Mouse (Mus musculus) liver (tissue): ENCODE measurements at regions not wholly inside any gene's neighbourhood (a gene's known extent, or its start where the extent isn't known, plus 50 kb on each side); places are given as distances from the start of the nearest gene placed in this dataset.

Experiments used
- DNase-seq: peaks from one replicate; pipeline ENCODE4 v3.0.0-alpha.2; 2020; ENCODE audit warnings: mixed read lengths

DNA sequence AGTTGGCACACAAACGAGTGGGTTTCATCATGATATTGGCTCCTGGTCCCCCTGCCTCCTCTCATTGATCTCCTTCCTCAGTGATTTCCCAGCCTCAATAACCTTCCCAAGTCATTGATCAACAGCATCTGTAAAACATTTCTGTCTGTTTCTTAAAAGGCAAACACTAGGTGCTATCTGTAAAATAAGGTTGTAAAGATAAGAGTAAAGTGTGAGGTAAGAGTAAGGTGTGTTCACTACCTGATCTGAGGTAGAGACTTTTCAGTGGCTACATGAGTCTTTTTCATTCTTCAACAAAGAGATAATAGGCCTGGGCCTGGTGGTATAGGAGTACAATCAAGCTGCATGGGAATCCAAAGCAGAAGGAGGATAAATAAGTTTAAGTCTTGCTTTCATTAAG is 55.7 kb downstream of the Plk2 start:
- DNase-seq: no peak

DNA sequence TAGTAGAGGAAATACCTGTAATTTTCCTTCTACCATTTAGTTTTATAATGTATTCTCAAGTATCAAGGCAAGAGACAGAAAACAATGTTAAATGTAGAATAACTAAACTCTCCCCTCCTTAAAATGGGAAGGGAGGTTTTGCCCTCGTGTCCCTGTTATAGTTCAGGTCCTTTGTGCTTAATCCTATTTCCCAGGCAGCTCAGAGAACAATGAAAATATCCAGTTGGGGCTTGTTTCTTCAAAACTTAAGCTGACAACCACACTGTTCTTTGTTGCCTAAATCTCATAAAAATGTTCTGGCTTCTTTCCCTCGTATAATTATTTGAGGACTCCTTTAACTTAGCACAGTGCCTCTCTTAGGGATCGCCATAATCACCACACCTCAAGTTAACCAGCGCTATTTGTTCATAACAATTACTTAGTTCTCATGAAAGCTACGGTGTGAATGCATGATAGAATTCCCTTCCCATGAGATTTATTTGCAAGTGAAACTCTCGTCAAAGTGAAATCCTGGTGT is 57.2 kb downstream of the Plk2 start:
- DNase-seq: no peak

DNA sequence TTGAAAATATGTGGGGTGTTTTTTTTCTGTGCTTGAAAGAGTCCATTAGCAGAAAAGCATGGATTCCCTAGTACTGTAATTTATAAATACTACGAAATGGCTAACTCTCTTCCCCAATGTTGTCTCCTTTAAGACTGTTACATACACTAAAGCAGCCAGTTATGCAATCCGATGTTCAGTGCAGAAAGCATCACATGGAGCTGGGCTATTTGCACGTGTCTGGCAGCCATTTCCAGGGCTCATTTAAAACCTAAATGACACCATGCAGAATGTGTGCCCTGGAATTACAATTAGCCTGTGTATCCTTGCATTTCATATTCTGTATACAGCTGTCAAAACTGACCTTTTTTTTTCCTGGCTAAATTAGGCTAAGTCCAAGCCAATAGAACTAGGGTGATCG is 60.2 kb downstream of the Plk2 start:
- no peak for DNase-seq

DNA sequence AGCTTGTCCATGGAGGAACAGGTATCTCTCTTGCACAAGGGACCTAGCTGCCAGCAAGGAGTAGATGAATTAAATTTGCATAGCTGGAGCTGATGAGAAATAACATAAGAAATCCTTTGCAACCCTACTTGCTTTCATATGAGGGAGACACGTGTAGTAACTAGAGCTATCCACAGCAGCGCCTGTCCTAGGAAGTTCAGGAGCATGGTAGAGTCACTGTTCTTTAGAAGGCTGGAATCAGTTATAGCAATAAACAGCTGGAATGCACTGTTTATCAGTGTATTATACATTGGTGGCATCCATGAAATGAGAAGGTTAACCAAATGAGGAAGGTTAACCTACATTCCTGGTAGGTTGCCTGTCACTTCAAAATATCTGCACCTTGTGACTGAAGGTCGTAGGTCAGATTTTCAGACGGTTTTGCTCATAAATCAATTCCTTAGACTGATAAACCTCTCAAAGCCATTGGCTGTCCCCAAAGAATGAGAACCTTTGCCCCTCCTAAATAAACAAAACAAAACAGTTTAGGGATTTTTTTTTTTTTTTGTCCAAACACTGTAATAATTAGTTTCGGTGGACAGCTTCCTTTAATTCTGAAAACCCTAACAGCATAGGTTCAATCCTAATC is 60.8 kb downstream of the Plk2 start:
- DNase-seq: no peak

DNA sequence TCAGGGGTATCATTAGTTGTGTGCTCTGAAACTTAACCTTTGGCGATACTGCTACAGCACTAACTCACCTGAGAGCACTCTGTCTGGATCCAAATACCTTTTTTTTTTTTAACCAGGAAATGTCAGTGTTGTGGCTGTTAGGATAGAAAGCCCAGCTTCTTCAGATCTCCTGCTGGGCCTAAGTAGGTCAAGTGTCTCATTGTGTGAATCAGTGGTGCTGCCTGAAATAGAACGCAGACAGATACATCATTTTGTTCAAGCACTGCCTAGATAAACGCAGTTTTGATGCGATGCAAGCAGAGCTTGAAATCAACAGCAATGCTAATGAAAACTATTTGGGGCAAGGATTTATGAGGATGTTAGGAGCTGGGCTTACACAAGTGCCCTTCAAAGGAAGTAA is 63.9 kb downstream of the Plk2 start:
- DNase-seq: no peak

DNA sequence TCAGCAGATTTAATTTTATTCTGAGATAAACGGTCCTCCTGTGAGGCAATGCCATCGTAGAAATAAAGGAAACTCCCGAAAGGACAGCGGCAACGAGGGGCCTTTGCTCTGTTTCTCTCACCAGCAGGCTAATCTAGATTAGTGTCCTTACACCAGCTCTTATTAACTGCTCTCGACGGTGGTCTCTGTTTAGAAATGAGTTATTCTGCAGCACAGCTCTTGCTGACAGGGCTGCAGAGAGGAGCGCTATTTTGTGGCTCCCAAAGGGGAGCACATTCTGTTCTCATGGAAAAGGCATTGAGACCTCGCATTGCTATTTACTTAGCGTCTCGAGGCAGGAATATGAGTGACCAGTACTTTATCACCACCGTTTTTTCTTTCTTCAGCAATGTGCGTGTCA is 66.7 kb downstream of the Plk2 start:
- no peak for DNase-seq

DNA sequence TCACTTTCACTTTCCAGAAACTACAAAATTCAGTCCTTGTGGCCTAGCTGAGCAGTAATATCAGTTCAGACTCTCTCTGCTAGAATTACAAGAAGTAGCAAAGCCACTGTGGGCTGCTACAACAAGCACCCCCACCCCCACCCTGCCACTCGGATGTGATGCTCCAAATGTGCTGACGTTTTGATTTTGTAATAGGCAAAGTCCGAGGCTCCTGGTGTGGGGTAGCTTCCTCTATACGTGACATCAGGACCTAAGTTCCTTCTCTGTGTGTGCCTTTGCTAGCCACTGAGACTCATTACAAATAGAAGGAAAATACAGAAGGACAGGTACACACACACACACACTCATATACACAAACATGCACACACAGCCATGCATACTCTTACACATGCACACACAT is 76.7 kb downstream of the Plk2 start:
- no peak for DNase-seq

- DNase-seq: no peak
Measured at GRCm38 (mm10) chr13:110477709-110478108, 82.9 kb downstream of the Plk2 start.

DNA sequence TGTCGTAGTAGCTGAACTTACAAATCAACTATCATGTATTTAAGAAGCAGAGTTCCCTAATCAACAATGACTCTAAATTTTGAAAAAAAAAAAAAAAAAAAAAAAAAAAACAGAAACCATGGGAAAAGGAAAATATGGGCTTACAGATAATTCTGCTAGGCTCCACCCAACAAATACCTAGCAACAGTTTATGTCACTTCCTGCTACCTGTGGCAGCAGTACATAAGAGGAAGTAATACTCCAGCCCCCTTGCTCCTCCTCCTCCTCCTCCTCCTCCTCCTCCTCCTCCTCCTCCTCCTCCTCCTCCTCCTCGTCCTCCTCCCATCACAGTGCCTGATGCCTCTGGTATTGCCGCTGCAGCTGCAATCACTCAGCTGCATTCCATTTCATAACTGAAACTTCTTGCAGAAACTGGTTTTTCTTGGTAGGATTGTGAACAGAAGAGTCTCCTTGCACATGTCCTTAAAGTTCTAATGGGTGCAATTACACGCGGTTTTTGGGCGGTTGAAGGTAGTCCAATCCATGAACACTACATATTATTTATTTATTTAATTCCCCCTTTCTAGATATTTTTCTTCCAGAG is 89.6 kb downstream of the Plk2 start:
- no peak for DNase-seq

GRCm38 (mm10) chr13:110485515-110485914 is 90.7 kb downstream of the Plk2 start:
- DNase-seq: no peak

GRCm38 (mm10) chr13:110490166-110490565 is 95.3 kb downstream of the Plk2 start:
- DNase-seq: no peak

DNA sequence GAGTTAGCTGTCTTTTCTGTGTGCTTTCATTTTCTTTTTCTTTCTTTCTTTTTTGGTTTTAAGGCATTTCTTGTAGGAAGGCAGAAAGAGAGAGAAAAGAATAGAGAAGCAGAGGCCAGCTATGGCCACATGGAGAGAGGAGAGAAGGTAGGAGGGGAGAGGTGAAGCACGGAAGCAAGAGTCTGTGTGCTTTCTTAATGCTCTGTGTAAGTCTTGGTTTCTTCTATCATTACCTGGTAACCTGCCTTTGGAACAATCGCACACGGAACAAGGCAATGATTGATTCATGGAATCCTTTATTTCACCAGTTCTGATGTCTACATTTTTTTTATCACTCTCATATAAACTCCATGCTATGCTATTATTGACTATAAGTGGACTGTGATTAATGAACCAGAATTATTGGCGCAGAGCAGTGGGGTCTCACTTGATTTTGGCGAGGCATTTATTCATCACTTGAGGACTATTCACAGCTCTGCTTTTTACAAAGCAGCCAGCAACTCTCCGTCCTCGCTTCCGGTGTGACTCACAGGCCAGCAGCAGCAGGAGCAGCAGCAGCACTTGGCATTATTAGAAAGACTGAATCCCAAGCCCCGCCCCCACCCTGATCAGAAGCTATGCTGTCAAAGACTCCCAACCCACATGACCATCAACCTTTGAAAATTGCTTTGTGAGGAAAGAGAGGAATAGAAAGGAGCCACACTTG is 97.6 kb downstream of the Plk2 start:
- peak; percentile 16 for DNase-seq

DNA sequence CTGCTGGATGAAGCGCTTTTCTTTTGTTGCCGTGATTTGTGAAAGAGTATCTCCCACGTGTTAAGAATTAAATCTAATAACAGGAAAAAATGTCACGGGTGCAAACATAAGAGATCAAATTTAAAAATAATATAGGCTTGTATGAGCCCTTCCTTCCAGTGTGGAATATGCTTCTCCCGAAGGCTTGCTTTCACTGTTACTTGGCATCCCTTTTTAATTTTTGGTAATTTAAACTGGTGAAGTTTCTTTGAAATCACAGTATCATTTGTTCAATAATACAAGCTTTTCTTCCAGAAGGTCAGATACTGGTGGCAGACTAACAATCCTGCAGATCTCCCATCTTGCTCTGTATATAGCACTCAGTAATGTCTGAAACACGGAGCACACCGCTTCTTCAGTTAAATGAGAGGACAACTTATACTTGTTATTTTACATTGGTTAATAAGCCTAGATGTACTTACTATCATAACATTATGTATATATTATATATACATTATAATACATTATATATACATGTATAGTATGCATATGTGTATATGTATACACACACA is 98.2 kb downstream of the Plk2 start:
- no peak for DNase-seq

DNA sequence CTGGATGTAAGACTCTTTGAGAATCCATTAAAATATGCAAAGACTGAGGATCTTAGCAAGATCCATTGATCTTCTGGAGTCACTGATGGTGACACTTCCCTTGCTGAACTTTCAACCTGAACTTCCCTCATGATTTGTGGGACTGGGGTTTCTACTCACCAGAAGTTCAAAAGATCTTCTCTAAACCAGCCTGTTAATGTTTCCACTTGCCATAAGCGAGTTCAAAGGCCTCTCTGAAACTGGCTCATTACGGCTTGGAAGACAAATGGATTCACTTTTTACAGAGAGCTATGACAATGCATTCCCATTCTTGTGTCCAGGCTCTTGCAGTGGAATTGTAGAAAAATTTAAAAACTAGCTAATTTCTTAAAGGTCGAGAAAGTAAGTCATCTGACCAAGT is 102.6 kb downstream of the Plk2 start:
- no peak for DNase-seq

- DNase-seq: no peak
Measured at GRCm38 (mm10) chr13:110507814-110508362, 113.0 kb downstream of the Plk2 start.

DNA sequence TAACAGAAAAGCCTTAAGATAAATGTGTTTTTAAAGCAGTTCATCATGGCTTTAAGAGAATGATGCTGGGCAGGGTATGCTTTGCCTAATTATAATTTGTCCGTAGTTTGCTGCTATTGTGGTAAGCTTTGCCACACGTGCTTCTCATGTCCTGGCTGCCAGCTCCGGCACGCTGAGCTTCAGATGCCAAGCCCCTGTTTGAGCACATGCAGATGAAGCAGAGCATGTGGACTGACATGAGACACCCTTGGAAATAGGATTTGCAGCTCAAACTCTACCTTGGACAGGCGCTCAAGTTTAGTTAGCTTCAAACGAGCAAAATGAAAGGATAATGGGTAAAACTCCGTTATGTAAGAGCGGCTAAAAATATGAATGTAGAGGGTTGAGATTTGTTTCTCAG is 123.1 kb downstream of the Plk2 start:
- no peak for DNase-seq

- no peak for DNase-seq
Measured at GRCm38 (mm10) chr13:110522974-110523373, 128.1 kb downstream of the Plk2 start.

GRCm38 (mm10) chr13:110527681-110528080 is 132.8 kb downstream of the Plk2 start:
- no peak for DNase-seq

GRCm38 (mm10) chr13:110529624-110530023 is 134.8 kb downstream of the Plk2 start:
- DNase-seq: no peak

DNA sequence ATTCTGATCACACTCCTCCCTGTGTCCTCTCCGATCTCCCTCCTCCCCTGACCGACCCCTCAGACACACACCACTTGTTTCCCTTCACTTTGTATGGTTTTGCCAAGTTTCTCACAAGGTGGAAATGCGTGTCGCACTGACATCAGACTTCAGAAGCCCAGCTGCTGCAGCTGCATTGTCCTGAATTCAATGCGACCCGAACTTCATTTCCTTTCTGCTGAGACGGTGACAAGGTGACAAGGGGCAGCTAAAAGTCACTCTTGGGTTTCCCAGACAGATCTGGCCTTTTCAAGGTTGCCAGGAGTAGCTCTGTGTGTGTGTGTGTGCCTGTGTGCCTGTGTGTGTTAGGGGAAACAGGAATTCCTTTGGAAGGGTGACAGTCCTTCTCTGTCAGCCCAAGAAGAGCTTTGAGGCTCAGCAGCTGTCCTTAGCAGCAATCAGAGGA is 139.5 kb downstream of the Plk2 start:
- no peak for DNase-seq

DNA sequence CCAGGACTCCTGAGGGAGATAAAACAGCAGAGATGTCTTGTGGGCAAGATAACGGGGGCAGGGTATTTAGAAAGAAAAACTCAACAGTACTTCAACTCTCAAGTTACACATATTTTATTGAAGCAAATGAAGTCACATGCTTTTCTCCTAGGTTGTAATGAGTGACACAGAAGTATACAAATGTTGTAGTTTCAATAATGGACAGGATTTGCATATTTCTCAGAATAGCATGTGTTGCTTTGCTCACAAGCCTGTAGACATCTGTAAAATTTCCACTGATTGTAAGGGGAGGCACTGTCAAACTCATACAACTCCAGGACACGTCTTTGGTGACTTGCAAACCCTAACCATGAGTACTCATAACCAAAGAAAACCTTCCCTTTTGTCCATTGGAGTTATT is 140.9 kb downstream of the Plk2 start:
- no peak for DNase-seq

- DNase-seq: peak; percentile 30
Measured at GRCm38 (mm10) chr13:110537960-110538463, 143.2 kb downstream of the Plk2 start.

GRCm38 (mm10) chr13:110540543-110541265 is 145.9 kb downstream of the Plk2 start:
- DNase-seq: no peak
